Mouse (Mus musculus): ENCODE data around the gene Agpat1.

Gene Agpat1

GRCm38 (mm10) chr17:34627093-34627942, 23.3 kb downstream of the Agpat1 start:
- in situ Hi-C loops (cut with MboI; ENCODE audit: low pct_unique_long_range_greater_than_20kb in 1 of 2, low sequenced_read_pairs in 2 of 2, unreplicated experiment in 1 of 2): loop anchor here in 1 of 2 experiments (5.0 kb wide), 1 partner anchor 50 kb away; no protein-coding TSS in a partner anchor

GRCm38 (mm10) chr17:34627943-34628643, 24.0 kb downstream of the Agpat1 start, which contains the start of gene Ppt2:
Ppt2 (minus strand) TSS chr17:34628510.
- in situ Hi-C loops (cut with MboI; ENCODE audit: low pct_unique_long_range_greater_than_20kb in 1 of 2, low sequenced_read_pairs in 2 of 2, unreplicated experiment in 1 of 2): loop anchor here in 1 of 2 experiments (5.0 kb wide), 1 partner anchor 51 kb away; no protein-coding TSS in a partner anchor

- in situ Hi-C loops (cut with MboI; ENCODE audit: low pct_unique_long_range_greater_than_20kb in 1 of 2, low sequenced_read_pairs in 2 of 2, unreplicated experiment in 1 of 2): loop anchor here in 1 of 2 experiments (5.0 kb wide), 1 partner anchor 51 kb away; no protein-coding TSS in a partner anchor
These were observed 24.5 kb downstream of the Agpat1 start for GRCm38 (mm10) chr17:34628644-34628967.

GRCm38 (mm10) chr17:34629221-34629751, 25.2 kb downstream of the Agpat1 start, which contains the start of gene Prrt1:
Prrt1 (plus strand) TSS chr17:34629533.
- in situ Hi-C loops (cut with MboI; ENCODE audit: low pct_unique_long_range_greater_than_20kb in 1 of 2, low sequenced_read_pairs in 2 of 2, unreplicated experiment in 1 of 2): loop anchor here in 1 of 2 experiments (5.0 kb wide), 1 partner anchor 52 kb away; no protein-coding TSS in a partner anchor

DNA sequence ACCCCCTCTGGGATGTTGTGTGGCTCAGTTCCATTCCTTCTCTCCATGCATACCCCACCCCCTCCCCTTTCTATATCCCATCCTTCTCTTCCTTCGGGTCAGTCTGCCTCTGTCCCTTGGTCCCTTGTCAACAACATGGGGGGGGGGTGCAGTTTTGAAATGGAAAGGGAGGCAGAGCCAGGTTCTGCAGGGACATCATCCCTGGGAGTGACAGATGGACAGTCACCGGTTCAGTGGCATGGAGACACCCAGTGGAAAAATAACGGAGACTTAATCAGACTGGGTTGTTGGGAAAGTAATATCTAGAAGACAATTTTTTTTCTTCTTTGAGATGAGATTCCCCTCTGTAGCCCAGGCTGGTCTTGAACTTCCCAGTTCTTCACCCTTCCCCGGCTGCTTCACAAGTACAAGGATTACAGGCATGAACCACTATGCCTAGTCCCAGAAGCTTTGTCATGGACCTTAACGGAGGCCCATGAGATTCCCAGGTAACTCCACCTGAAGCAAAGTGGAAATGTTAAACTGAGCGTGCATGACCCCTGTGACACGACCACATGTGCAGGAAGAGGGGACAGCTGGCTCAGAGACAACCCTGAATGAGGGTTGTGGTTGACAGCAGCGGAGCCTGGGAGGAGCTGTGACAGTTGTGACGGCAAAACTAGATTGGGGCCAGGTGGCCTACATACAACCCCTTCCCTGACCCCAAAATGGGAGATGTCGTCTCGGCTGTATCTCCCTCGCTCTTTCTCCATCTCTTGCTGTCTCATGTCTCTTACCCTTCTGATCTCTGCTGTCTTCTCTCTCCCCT, 25.9 kb downstream of the Agpat1 start:
- in situ Hi-C loops (cut with MboI; ENCODE audit: low pct_unique_long_range_greater_than_20kb in 1 of 2, low sequenced_read_pairs in 2 of 2, unreplicated experiment in 1 of 2): loop anchor here in 1 of 2 experiments (5.0 kb wide), 1 partner anchor 53 kb away; no protein-coding TSS in a partner anchor

- in situ Hi-C loops (cut with MboI; ENCODE audit: low pct_unique_long_range_greater_than_20kb in 1 of 2, low sequenced_read_pairs in 2 of 2, unreplicated experiment in 1 of 2): no loop called here
These were observed 26.8 kb downstream of the Agpat1 start for GRCm38 (mm10) chr17:34630761-34631301.

GRCm38 (mm10) chr17:34631647-34632046, 27.6 kb downstream of the Agpat1 start:
- in situ Hi-C loops (cut with MboI; ENCODE audit: low pct_unique_long_range_greater_than_20kb in 1 of 2, low sequenced_read_pairs in 2 of 2, unreplicated experiment in 1 of 2): no loop called here

- in situ Hi-C loops (cut with MboI; ENCODE audit: low pct_unique_long_range_greater_than_20kb in 1 of 2, low sequenced_read_pairs in 2 of 2, unreplicated experiment in 1 of 2): no loop called here
These were observed 28.2 kb downstream of the Agpat1 start for GRCm38 (mm10) chr17:34632261-34632691.

- in situ Hi-C loops (cut with MboI; ENCODE audit: low pct_unique_long_range_greater_than_20kb in 1 of 2, low sequenced_read_pairs in 2 of 2, unreplicated experiment in 1 of 2): no loop called here
These were observed 31.6 kb downstream of the Agpat1 start for GRCm38 (mm10) chr17:34635671-34636070.

- in situ Hi-C loops (cut with MboI; ENCODE audit: low pct_unique_long_range_greater_than_20kb in 1 of 2, low sequenced_read_pairs in 2 of 2, unreplicated experiment in 1 of 2): no loop called here
These were observed 33.4 kb downstream of the Agpat1 start for GRCm38 (mm10) chr17:34637459-34637858.

DNA sequence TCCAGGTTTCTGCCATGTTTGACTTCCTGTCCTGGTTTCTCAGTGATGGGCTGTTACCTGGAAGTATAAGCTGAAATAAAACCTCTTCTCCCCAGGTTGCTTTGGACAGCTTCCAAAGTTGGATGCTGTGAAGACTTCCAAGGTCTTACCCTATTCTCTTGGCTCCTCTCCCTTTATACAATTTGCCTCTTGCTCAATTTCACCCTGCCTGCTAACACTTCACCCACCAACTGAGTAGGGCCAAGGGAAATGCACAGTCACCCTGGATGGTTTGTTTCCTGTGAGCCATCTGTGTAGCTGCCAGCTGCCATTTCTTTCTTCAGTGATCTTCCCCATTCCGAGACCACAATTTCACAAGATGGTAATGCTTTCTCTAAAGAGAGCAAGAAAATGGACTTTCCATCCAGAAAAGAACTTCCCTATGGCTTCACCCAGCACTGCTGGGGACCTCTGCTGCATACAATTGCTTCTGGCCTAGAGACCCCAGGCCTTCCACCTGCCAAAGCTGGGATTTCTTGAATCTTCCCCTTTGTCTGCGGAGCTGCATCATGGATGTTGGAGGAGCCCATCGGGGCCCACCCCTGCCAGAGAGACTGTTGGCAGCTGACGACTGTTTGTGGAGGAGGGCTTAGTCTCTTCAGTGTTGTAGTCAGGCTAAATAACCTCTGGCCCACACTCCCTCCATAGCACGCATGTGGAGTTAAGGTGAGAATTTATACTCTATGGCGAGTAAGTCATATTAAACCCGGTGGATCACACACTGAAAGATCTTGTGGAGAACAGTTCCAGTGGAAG, 35.6 kb downstream of the Agpat1 start:
- in situ Hi-C loops (cut with MboI; ENCODE audit: low pct_unique_long_range_greater_than_20kb in 1 of 2, low sequenced_read_pairs in 2 of 2, unreplicated experiment in 1 of 2): loop anchor here in 1 of 2 experiments (10.0 kb wide), 1 partner anchor 305 kb away; no protein-coding TSS in a partner anchor

DNA sequence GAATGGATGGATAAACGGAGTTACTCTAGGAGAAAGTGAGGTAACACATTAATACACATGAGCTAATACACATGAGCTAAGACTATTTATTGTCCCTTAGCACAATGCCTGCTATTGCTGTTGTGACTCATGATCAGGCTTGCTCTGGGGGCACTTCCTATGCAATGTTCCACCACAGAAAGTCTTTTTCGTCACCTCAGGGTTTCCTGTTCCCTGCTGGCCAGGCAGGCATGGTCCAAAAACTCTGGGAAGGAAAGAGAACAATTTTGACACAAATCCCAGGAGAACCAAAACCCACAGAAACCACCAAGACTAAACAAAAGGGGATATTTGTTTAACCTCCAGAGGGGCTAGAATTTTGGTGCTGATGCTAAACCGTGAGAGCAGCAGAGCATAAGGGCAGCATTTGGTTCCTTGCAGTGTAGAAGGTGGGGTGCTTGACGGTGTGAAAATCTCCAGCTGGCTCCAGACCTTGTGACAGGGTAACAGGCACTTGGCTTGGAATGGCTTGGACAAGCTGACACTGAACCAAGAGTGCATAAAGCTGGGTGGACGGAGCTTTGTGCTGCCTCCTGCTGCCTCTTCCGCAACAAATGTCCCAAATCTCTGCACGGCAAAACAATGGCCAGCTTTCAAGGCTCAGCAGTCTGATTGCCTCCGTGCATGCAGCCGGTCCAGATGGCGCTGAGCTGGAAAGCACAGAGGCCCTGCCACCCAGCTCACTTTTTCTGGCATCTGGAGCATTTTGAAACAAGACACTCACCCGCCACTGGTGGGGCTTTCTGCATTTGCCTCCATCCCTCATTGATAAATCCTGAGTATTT, 36.9 kb downstream of the Agpat1 start:
- in situ Hi-C loops (cut with MboI; ENCODE audit: low pct_unique_long_range_greater_than_20kb in 1 of 2, low sequenced_read_pairs in 2 of 2, unreplicated experiment in 1 of 2): loop anchor here in 1 of 2 experiments (10.0 kb wide), 1 partner anchor 304 kb away; no protein-coding TSS in a partner anchor

GRCm38 (mm10) chr17:34641945-34642344, 37.9 kb downstream of the Agpat1 start:
- in situ Hi-C loops (cut with MboI; ENCODE audit: low pct_unique_long_range_greater_than_20kb in 1 of 2, low sequenced_read_pairs in 2 of 2, unreplicated experiment in 1 of 2): loop anchor here in 1 of 2 experiments (10.0 kb wide), 1 partner anchor 303 kb away; no protein-coding TSS in a partner anchor

- in situ Hi-C loops (cut with MboI; ENCODE audit: low pct_unique_long_range_greater_than_20kb in 1 of 2, low sequenced_read_pairs in 2 of 2, unreplicated experiment in 1 of 2): loop anchor here in 1 of 2 experiments (10.0 kb wide), 1 partner anchor 301 kb away; no protein-coding TSS in a partner anchor
These were observed 39.3 kb downstream of the Agpat1 start for GRCm38 (mm10) chr17:34643379-34643778.

DNA sequence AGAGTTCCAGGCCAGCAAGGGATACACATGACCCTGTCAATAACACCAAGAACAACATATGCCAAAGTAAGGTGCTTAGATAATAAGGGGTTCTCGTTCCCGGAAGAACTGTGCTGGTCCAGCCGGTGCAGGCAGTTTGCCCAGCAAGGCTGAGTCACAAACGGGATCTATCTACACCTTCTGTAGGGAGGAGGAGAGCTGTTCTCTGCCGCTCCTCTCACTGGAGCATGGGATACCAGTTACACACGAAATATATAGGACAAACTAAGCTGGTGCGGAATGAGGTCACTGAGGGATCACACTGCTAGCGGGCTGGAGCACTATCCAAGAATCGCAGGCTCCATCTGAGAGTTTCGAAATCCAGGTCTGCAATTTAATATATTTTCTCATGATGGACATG, 39.9 kb downstream of the Agpat1 start:
- in situ Hi-C loops (cut with MboI; ENCODE audit: low pct_unique_long_range_greater_than_20kb in 1 of 2, low sequenced_read_pairs in 2 of 2, unreplicated experiment in 1 of 2): loop anchor here in 1 of 2 experiments (10.0 kb wide), 1 partner anchor 301 kb away; no protein-coding TSS in a partner anchor

DNA sequence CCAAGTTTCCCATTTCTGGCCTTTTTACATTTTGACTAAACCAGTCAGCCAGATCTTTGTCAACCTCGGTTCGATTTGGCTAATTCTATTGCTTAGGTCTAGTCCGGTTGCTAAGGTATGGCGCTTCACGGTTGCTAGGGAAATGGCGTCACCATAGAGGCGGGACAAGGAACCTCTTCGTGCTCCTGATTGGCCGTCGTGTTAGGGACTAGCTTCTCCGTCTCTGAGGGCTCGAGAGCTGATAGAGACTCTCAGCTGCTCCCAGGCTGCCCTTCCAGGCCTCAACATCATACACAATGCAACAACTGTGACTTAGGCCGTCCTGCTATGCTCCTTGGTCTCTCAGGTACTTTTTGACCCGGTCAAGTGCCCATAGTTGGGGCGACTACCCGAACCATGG, 40.5 kb downstream of the Agpat1 start, which contains the start of gene Fkbpl:
TSS of gene Fkbpl (plus strand) at position 157 of the 400 bp plus-strand sequence.
- in situ Hi-C loops (cut with MboI; ENCODE audit: low pct_unique_long_range_greater_than_20kb in 1 of 2, low sequenced_read_pairs in 2 of 2, unreplicated experiment in 1 of 2): loop anchor here in 1 of 2 experiments (10.0 kb wide), 1 partner anchor 300 kb away; no protein-coding TSS in a partner anchor

Data from mouse embryonic stem cell (cell line).